Mouse (Mus musculus): ENCODE data around the gene Acss3. TPM values are rescaled to one million over a fixed set of nuclear protein-coding genes. Genes with fewer than 3 reads are reported as not detected.
A peak's percentile ranks its signal among the peaks of the same experiment; 100 is the strongest.

Gene Acss3
- polyA plus RNA-seq, 1 experiment from 2014 or later = 0.79 TPM

DNA sequence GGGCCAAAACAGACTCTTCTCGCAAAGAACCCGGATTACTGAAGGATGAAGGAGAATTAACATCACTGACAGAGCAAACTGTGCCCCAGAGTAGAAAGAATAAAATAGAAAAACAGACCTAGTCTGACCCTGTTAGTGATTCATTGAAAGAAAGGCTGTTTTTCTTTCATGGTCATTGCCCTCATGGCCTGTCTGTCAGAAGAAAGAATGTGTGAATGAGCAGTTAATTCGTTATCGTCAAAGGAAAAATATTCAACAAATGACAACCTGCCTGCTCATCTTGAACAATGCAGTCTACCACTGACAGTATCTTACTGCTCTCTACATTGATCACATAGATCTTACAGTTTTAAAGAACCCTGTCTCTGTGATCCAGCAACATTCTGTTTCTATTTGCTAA lies 134.0 kb downstream of the Acss3 start:
- H3K36me3 ChIP-seq = no peaks in the 10 kb centered on the region
- H3K4me3 ChIP-seq (replicated peaks) = no peak overlapping the region
- H3K9ac ChIP-seq (replicated peaks) = no peak overlapping the region
- no peaks in the 10 kb centered on the region for H3K9me3 ChIP-seq (replicated peaks)
- no peaks in the 10 kb centered on the region for H3K27me3 ChIP-seq (replicated peaks)
- H3K4me1 ChIP-seq = no peaks in the 10 kb centered on the region
- H3K4me2 ChIP-seq = no peak overlapping the region
- no peak overlapping the region for H3K27ac ChIP-seq (replicated peaks)
- no peak for ATAC-seq (ENCODE audit: low FRiP score)
- 26% methylated on average over 4 of the region's 4 CpGs for WGBS

DNA sequence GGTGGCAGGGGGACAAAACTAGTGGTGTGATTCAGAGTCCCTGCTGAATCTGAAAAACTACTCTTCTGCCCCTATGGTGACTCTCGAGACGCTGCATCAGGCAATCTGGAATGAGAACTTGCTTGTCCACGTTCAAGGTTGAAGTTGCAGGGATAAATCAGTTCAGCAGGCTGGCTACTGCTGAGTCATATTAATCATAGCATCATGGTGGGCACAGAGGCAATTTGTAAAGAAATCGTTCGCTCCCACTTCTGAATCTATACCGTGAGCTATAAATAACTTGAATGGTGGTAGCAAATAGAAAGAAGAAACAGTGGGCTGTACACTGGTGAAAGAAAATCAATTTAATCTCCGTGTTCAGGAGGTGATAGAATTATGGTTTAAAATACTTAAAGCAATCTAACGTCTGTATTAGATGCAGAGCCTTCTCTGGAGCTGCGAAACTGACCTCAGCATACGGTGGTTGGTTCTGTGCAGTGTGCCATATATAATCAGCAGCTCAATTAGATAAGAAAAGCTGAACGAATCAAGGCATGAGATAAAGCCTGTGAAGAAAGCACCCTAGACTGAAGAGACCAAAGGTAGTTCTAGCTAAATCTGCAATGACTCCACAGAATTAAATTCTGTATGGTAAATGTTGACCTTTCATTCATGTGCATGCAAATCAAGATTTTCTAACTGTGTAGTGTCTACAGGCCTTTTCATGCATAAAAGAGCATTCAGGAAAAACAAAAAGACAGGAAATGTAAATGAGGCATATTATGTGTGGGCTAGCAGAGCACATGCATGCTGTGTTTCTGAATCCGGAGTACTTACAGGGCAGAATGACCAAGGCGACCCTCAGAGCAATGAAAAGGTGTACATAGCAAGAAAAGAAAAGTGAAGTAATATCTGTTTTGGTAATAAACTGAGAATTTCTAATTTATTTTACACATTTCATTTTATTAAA lies 148.0 kb downstream of the Acss3 start:
- Histone ChIP-seq H3K27me3 (replicated peaks) (no peaks in the 10 kb centered on the region), H3K9me3 (replicated peaks) (no peaks in the 10 kb centered on the region), H3K9ac (replicated peaks) (no peak overlapping the region), H3K4me2 (no peak overlapping the region), H3K27ac (replicated peaks) (no peak overlapping the region; the same call in 1 of the 2 replicates), H3K36me3 (no peaks in the 10 kb centered on the region), H3K4me3 (replicated peaks) (no peak overlapping the region), H3K4me1 (0 out of 2 replicates have a peak, but pooled peaks cover 6% of the 10 kb centered on the region)
- peak; percentile 68; the same call in 1 of the 2 replicates for ATAC-seq (ENCODE audit: low FRiP score)
- 20% methylated on average over 13 of the region's 13 CpGs for WGBS

DNA sequence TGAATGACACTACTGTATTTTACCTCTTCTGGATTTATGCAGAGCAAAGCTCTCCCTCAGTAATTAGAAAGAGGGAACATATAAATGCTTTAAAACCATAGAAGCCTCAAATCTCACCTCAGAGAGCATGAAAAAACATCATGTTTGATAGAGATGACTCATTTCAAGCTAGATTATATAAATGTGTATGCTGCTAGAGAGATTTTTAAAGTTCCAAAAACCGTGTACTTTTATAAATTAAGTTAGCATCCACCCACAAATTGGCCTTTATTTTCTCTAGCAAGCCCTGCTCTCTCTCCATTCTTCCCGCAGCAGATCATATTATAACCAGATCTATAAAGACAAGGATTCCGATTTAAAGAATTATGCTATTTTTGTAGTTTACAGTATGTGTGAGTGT lies 164.4 kb downstream of the Acss3 start:
- peaks cover 7% of the 10 kb centered on the region for H3K4me1 ChIP-seq
- H3K27ac ChIP-seq (replicated peaks) = no peak overlapping the region
- H3K9me3 ChIP-seq (replicated peaks) = no peaks in the 10 kb centered on the region
- H3K36me3 ChIP-seq = no peaks in the 10 kb centered on the region
- no peak overlapping the region for H3K9ac ChIP-seq (replicated peaks)
- no peak overlapping the region for H3K4me2 ChIP-seq
- H3K4me3 ChIP-seq (replicated peaks) = no peak overlapping the region
- 82% methylated on average over 3 of the region's 3 CpGs for WGBS
- no peak for ATAC-seq (ENCODE audit: low FRiP score)
- H3K27me3 ChIP-seq (replicated peaks) = no peaks in the 10 kb centered on the region

GRCm38 (mm10) chr10:106941380-106941779 lies 182.1 kb downstream of the Acss3 start:
- Histone ChIP-seq H3K9me3 (replicated peaks) (no peaks in the 10 kb centered on the region), H3K4me1 (no peaks in the 10 kb centered on the region), H3K27ac (replicated peaks) (no peak overlapping the region), H3K27me3 (replicated peaks) (no peaks in the 10 kb centered on the region), H3K36me3 (no peaks in the 10 kb centered on the region), H3K4me3 (replicated peaks) (no peak overlapping the region), H3K4me2 (no peak overlapping the region), H3K9ac (replicated peaks) (no peak overlapping the region)
- no peak for ATAC-seq (ENCODE audit: low FRiP score)
- 76% methylated on average over 5 of the region's 5 CpGs for WGBS

GRCm38 (mm10) chr10:106939441-106939840 lies 184.0 kb downstream of the Acss3 start:
- no peak overlapping the region for H3K27ac ChIP-seq (replicated peaks)
- WGBS = 75% methylated on average over 1 of the region's 1 CpGs

GRCm38 (mm10) chr10:106938851-106939250 lies 184.6 kb downstream of the Acss3 start:
- no peaks in the 10 kb centered on the region for H3K9me3 ChIP-seq (replicated peaks)
- WGBS = 94% methylated on average over 3 of the region's 3 CpGs
- no peaks in the 10 kb centered on the region for H3K4me1 ChIP-seq

More at GRCm38 (mm10) chr10:106939441-106939840, 184.0 kb downstream of the Acss3 start:
- no peaks in the 10 kb centered on the region for H3K27me3 ChIP-seq (replicated peaks)
- no peak overlapping the region for H3K4me3 ChIP-seq (replicated peaks)
- H3K4me1 ChIP-seq = no peaks in the 10 kb centered on the region
- H3K4me2 ChIP-seq = no peak overlapping the region
- H3K9ac ChIP-seq (replicated peaks) = no peak overlapping the region
- ATAC-seq (ENCODE audit: low FRiP score) = no peak
- H3K36me3 ChIP-seq = no peaks in the 10 kb centered on the region
- H3K9me3 ChIP-seq (replicated peaks) = no peaks in the 10 kb centered on the region

GRCm38 (mm10) chr10:106936996-106937395 lies 186.5 kb downstream of the Acss3 start:
- Histone ChIP-seq H3K9me3 (replicated peaks) (no peaks in the 10 kb centered on the region), H3K27ac (replicated peaks) (no peak overlapping the region), H3K27me3 (replicated peaks) (no peaks in the 10 kb centered on the region), H3K9ac (replicated peaks) (no peak overlapping the region), H3K4me1 (peaks cover 3% of the 10 kb centered on the region), H3K4me3 (replicated peaks) (no peak overlapping the region), H3K4me2 (no peak overlapping the region), H3K36me3 (no peaks in the 10 kb centered on the region)
- no peak for ATAC-seq (ENCODE audit: low FRiP score)
- 91% methylated on average over 7 of the region's 7 CpGs for WGBS

More at GRCm38 (mm10) chr10:106938851-106939250, 184.6 kb downstream of the Acss3 start:
- no peak overlapping the region for H3K4me3 ChIP-seq (replicated peaks)
- H3K36me3 ChIP-seq = no peaks in the 10 kb centered on the region
- no peak overlapping the region for H3K27ac ChIP-seq (replicated peaks)
- ATAC-seq (ENCODE audit: low FRiP score) = no peak
- H3K4me2 ChIP-seq = no peak overlapping the region
- no peaks in the 10 kb centered on the region for H3K27me3 ChIP-seq (replicated peaks)
- H3K9ac ChIP-seq (replicated peaks) = no peak overlapping the region

DNA sequence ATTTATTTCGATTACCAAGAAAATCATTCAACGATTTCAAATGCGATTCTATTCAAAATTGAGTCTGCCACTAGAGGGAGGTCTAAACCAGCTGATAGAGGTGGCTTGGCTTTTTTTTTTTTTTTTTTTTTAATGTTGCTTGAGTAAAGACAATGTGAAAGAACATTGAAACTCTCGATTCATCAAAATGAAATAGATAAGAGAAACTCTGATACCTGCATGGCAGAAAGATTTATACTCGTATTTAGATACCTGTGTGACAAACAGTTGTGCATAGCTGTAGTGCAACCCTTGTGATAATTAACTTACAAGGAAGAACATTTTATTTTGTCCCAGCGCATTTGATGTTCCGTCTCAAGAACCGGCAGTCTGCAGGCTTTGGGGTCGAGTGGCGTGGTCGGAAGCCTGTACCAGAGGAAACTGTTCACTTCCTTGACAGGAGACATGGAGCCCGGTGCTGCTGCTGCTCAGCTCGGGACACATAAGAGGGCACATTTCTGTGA lies 190.8 kb downstream of the Acss3 start:
- no peak overlapping the region for H3K27ac ChIP-seq (replicated peaks)
- no peaks in the 10 kb centered on the region for H3K9me3 ChIP-seq (replicated peaks)
- no peak overlapping the region for H3K9ac ChIP-seq (replicated peaks)
- H3K36me3 ChIP-seq = no peaks in the 10 kb centered on the region
- peaks cover 3% of the 10 kb centered on the region for H3K4me1 ChIP-seq
- 30% methylated on average over 13 of the region's 13 CpGs for WGBS
- no peak; the same call in 1 of the 2 replicates for ATAC-seq (ENCODE audit: low FRiP score)
- H3K27me3 ChIP-seq (replicated peaks) = no peaks in the 10 kb centered on the region
- H3K4me3 ChIP-seq (replicated peaks) = 0 out of 2 replicates have a peak overlapping the region, but pooled peaks have one; percentile 13
- peak overlapping the region; percentile 52 for H3K4me2 ChIP-seq

DNA sequence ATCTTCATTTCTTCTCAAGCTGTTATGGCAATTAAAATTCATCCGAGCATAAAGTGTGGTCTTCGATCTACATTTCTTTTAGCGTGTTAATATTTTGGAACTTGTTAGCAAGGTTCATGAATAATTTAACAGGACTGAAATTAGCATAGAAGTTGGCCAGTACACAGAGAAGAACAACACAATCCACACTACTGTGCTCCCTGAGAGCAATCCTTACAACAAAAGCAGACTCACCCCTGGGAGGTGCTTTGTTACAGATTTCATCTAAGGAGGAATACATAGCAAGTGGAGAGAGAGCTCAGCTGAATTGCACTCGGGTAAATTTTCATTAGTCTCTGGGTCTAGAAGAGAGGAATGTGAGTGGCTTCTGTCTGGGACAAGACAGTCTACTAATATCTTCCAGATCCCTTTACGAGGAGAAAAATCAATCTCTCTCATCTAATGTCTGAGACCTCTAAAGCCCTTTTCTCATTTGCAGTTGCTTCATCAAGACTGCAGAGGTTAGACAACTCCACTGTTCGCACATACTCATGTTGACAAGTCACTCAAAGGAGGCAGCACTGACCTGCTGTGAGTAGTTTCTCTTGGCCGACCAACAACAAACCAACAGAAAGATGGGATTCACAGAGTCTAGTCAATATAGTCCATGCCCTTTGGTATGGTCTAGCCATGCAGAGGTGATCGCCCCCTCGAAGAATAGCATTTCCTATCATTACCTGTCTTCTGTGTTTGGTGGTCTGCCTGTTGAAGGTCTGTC lies 194.7 kb downstream of the Acss3 start:
- no peaks in the 10 kb centered on the region for H3K9me3 ChIP-seq (replicated peaks)
- no peak overlapping the region for H3K4me2 ChIP-seq
- H3K4me3 ChIP-seq (replicated peaks) = no peak overlapping the region
- WGBS = 62% methylated on average over 9 of the region's 9 CpGs
- H3K4me1 ChIP-seq = peaks cover 3% of the 10 kb centered on the region
- H3K36me3 ChIP-seq = no peaks in the 10 kb centered on the region
- ATAC-seq (ENCODE audit: low FRiP score) = no peak
- no peaks in the 10 kb centered on the region for H3K27me3 ChIP-seq (replicated peaks)
- H3K9ac ChIP-seq (replicated peaks) = no peak overlapping the region
- no peak overlapping the region for H3K27ac ChIP-seq (replicated peaks)

GRCm38 (mm10) chr10:106924798-106925197 lies 198.7 kb downstream of the Acss3 start:
- 93% methylated on average over 3 of the region's 3 CpGs for WGBS
- H3K27me3 ChIP-seq (replicated peaks) = no peaks in the 10 kb centered on the region

DNA sequence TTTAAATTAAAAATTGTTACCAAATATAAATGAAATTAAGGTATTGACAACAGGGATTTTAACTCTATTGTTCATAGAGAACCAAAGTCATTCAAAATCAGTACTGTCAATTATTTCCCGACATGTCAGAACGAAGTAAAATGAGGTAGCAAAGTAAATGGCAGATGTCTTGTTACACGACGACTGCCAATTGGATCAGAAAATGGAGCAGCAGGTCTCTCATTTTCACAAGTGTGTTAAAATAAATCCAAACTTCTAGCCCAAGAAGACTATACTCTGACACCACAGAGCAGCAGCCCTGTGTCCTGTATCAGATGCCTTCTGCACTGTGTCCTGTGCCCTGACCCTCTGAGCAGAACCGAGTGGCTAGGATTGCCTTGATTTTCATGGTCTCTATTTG lies 199.1 kb downstream of the Acss3 start:
- H3K4me1 ChIP-seq = no peaks in the 10 kb centered on the region
- H3K27me3 ChIP-seq (replicated peaks) = no peaks in the 10 kb centered on the region
- ATAC-seq (ENCODE audit: low FRiP score) = no peak
- no peaks in the 10 kb centered on the region for H3K36me3 ChIP-seq
- H3K4me3 ChIP-seq (replicated peaks) = no peak overlapping the region
- no peak overlapping the region for H3K4me2 ChIP-seq
- H3K27ac ChIP-seq (replicated peaks) = no peak overlapping the region
- H3K9me3 ChIP-seq (replicated peaks) = no peaks in the 10 kb centered on the region
- WGBS = 95% methylated on average over 5 of the region's 5 CpGs
- no peak overlapping the region for H3K9ac ChIP-seq (replicated peaks)

More at GRCm38 (mm10) chr10:106924798-106925197, 198.7 kb downstream of the Acss3 start:
- ATAC-seq (ENCODE audit: low FRiP score) = no peak
- no peak overlapping the region for H3K9ac ChIP-seq (replicated peaks)
- H3K4me2 ChIP-seq = no peak overlapping the region
- H3K36me3 ChIP-seq = no peaks in the 10 kb centered on the region
- no peak overlapping the region for H3K27ac ChIP-seq (replicated peaks)
- no peaks in the 10 kb centered on the region for H3K4me1 ChIP-seq
- H3K9me3 ChIP-seq (replicated peaks) = no peaks in the 10 kb centered on the region
- no peak overlapping the region for H3K4me3 ChIP-seq (replicated peaks)
